Mouse (Mus musculus) lung, embryonic 15.5 days (tissue): ENCODE results near the gene Slc4a4. TPM values are rescaled to one million over a fixed set of nuclear protein-coding genes. Genes with fewer than 3 reads are reported as not detected.
"Not testable (repeated sequence)": the region's sequence is repeated elsewhere in the genome, so short reads cannot be mapped to it uniquely, and the experiment has no call there.

Experiments
- ATAC-seq: fragments of 200-750 bp; cut with Nextera tagmentation; 2 replicates; pipeline ENCODE4 v1.8.0; 2017; ENCODE audit warnings: moderate number of reproducible peaks, borderline replicate concordance; ENCODE audit not compliant: low FRiP score, low TSS enrichment; ENCODE audit errors: extremely low read depth
- H3K27ac ChIP-seq: fragments of 300-500 bp; sonication (generic); 2 replicates; pipeline ENCODE4 v1.5.1; 2015; ENCODE audit warnings: moderate library complexity, mild to moderate bottlenecking, inconsistent platforms
- H3K27me3 ChIP-seq: fragments of 300-500 bp; sonication (generic); 2 replicates; pipeline ENCODE4 v1.6.1; 2015; ENCODE audit warnings: inconsistent platforms
- H3K36me3 ChIP-seq: fragments of 300-500 bp; sonication (generic); 2 replicates; pipeline ENCODE4 v1.6.1; 2015; ENCODE audit warnings: inconsistent platforms
- H3K4me1 ChIP-seq: fragments of 300-500 bp; sonication (generic); 2 replicates; pipeline ENCODE4 v1.6.1; 2015; ENCODE audit warnings: inconsistent platforms
- H3K4me2 ChIP-seq: fragments of 300-500 bp; sonication (generic); 2 replicates; pipeline ENCODE4 v1.6.1; 2015; ENCODE audit warnings: inconsistent platforms, mild to moderate bottlenecking, moderate library complexity
- H3K4me3 ChIP-seq: fragments of 300-500 bp; sonication (generic); 2 replicates; pipeline ENCODE4 v1.5.1; 2015; ENCODE audit warnings: mild to moderate bottlenecking, inconsistent platforms
- H3K9ac ChIP-seq: fragments of 300-500 bp; sonication (generic); 2 replicates; pipeline ENCODE4 v1.6.1; 2015; ENCODE audit warnings: inconsistent platforms
- H3K9me3 ChIP-seq: fragments of 300-500 bp; sonication (generic); 2 replicates; pipeline ENCODE4 v1.6.1; 2016; ENCODE audit warnings: inconsistent platforms
- WGBS: fragments of 180-500 bp; shearing (Covaris S2); methylation state at CpG from one replicate; pipeline ENCODE4 v1.1.7; 2015; 5-methylcytosine and 5-hydroxymethylcytosine counted together
- polyA plus RNA-seq: library from polyadenylated mRNA; unstranded; fragments of >200 nt; fragmentation: Nextera tagmentation; extraction: Ambion mirVana; gene quantifications from 2 replicates; pipeline ENCODE4 v1.2.1, GENCODE M21; 2015

The Slc4a4 gene
- polyA plus RNA-seq, 1 experiment from 2014 or later: 5.4 TPM

DNA sequence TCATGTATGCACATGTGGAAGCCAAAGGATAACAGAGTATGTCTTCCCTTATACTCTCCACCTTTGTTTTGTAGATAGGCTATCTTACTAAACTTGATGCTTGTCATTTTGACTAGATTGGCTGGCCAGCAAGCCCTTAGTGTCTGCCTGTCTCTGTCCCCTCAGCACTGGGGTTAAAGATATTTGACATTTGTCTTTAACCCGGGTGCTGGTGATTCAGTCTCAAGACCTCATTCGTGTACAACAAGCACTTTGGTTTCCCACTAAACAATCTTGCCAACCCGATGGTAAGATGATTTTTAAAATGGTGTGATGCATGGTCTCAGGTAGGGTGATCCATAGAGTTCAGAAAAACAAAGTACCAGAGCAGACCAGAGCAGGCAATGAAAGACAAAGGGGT, 210.7 kb downstream of the Slc4a4 start:
- Histone ChIP-seq H3K9me3 (no peaks in the 10 kb centered on the region), H3K4me1 (no peaks in the 10 kb centered on the region), H3K9ac (no peak overlapping the region), H3K27ac (no peak overlapping the region), H3K4me3 (no peak overlapping the region), H3K36me3 (no peaks in the 10 kb centered on the region), H3K4me2 (no peak overlapping the region), H3K27me3 (no peaks in the 10 kb centered on the region)
- ATAC-seq: no peak
- 83% methylated on average over 3 of the region's 3 CpGs for WGBS

GRCm38 (mm10) chr5:89098121-89098520, 211.5 kb downstream of the Slc4a4 start:
- no peaks in the 10 kb centered on the region for H3K36me3 ChIP-seq
- no peaks in the 10 kb centered on the region for H3K4me1 ChIP-seq
- no peak overlapping the region for H3K9ac ChIP-seq
- WGBS: 68% methylated on average over 4 of the region's 4 CpGs
- H3K4me2 ChIP-seq: no peak overlapping the region
- no peak overlapping the region for H3K4me3 ChIP-seq
- no peaks in the 10 kb centered on the region for H3K9me3 ChIP-seq
- no peak for ATAC-seq
- no peak overlapping the region for H3K27ac ChIP-seq
- no peaks in the 10 kb centered on the region for H3K27me3 ChIP-seq

GRCm38 (mm10) chr5:89099886-89100285, 213.3 kb downstream of the Slc4a4 start:
- H3K9ac ChIP-seq: no peak overlapping the region
- no peaks in the 10 kb centered on the region for H3K4me1 ChIP-seq
- ATAC-seq: no peak
- no peak overlapping the region for H3K27ac ChIP-seq
- WGBS: 81% methylated on average over 3 of the region's 3 CpGs
- H3K36me3 ChIP-seq: no peaks in the 10 kb centered on the region
- no peaks in the 10 kb centered on the region for H3K9me3 ChIP-seq
- no peaks in the 10 kb centered on the region for H3K27me3 ChIP-seq
- H3K4me2 ChIP-seq: no peak overlapping the region
- no peak overlapping the region for H3K4me3 ChIP-seq

- WGBS: 60% methylated on average over 4 of the region's 4 CpGs
Measured at GRCm38 (mm10) chr5:89102560-89102959, 215.9 kb downstream of the Slc4a4 start.

DNA sequence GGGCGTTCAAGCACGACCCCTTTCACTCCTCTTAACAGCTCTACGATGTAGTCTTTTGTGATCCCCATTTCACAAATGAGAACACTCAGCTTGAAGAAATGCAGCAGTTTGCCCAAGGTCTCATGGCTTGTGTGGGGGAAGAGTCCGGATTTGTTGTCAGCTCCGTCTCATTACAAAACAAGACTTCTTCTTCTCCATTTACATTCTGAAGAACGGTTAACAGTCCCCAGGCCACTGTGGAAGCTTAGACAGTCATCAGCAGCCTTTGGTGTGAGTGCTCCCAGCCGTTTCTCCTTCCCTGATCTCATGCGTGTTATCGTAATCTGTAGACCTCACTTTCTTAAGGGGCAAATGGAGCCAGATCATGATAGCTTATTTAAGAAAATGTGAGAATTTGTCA, 218.7 kb downstream of the Slc4a4 start:
- H3K9me3 ChIP-seq: no peaks in the 10 kb centered on the region
- no peaks in the 10 kb centered on the region for H3K4me1 ChIP-seq
- WGBS: 73% methylated on average over 9 of the region's 9 CpGs
- ATAC-seq: no peak
- no peak overlapping the region for H3K4me3 ChIP-seq
- no peak overlapping the region for H3K4me2 ChIP-seq
- no peak overlapping the region for H3K27ac ChIP-seq
- H3K27me3 ChIP-seq: no peaks in the 10 kb centered on the region
- no peaks in the 10 kb centered on the region for H3K36me3 ChIP-seq
- H3K9ac ChIP-seq: no peak overlapping the region

More at GRCm38 (mm10) chr5:89102560-89102959, 215.9 kb downstream of the Slc4a4 start:
- H3K9ac ChIP-seq: no peak overlapping the region
- no peaks in the 10 kb centered on the region for H3K36me3 ChIP-seq
- H3K27ac ChIP-seq: no peak overlapping the region
- no peaks in the 10 kb centered on the region for H3K4me1 ChIP-seq
- H3K9me3 ChIP-seq: no peaks in the 10 kb centered on the region
- H3K4me3 ChIP-seq: no peak overlapping the region
- no peaks in the 10 kb centered on the region for H3K27me3 ChIP-seq
- no peak overlapping the region for H3K4me2 ChIP-seq
- no peak for ATAC-seq

GRCm38 (mm10) chr5:89106217-89106616, 219.6 kb downstream of the Slc4a4 start:
- ATAC-seq: no peak
- H3K36me3 ChIP-seq: no peaks in the 10 kb centered on the region
- no peaks in the 10 kb centered on the region for H3K27me3 ChIP-seq
- H3K4me1 ChIP-seq: no peaks in the 10 kb centered on the region
- no peak overlapping the region for H3K9ac ChIP-seq
- no peaks in the 10 kb centered on the region for H3K9me3 ChIP-seq
- no peak overlapping the region for H3K4me3 ChIP-seq
- H3K4me2 ChIP-seq: no peak overlapping the region
- no peak overlapping the region for H3K27ac ChIP-seq

- Histone ChIP-seq H3K36me3 (no peaks in the 10 kb centered on the region), H3K27ac (no peak overlapping the region), H3K9ac (no peak overlapping the region), H3K27me3 (no peaks in the 10 kb centered on the region), H3K9me3 (no peaks in the 10 kb centered on the region), H3K4me2 (no peak overlapping the region), H3K4me3 (no peak overlapping the region), H3K4me1 (no peaks in the 10 kb centered on the region)
- ATAC-seq: no peak
- 89% methylated on average over 1 of the region's 1 CpGs for WGBS
Measured at GRCm38 (mm10) chr5:89108809-89109208, 222.2 kb downstream of the Slc4a4 start.

GRCm38 (mm10) chr5:89109832-89110231, 223.2 kb downstream of the Slc4a4 start:
- no peaks in the 10 kb centered on the region for H3K36me3 ChIP-seq
- no peak for ATAC-seq
- H3K4me3 ChIP-seq: no peak overlapping the region
- 69% methylated on average over 2 of the region's 2 CpGs for WGBS
- no peaks in the 10 kb centered on the region for H3K27me3 ChIP-seq
- H3K4me1 ChIP-seq: no peaks in the 10 kb centered on the region
- H3K4me2 ChIP-seq: no peak overlapping the region
- no peak overlapping the region for H3K9ac ChIP-seq
- no peak overlapping the region for H3K27ac ChIP-seq
- no peaks in the 10 kb centered on the region for H3K9me3 ChIP-seq

DNA sequence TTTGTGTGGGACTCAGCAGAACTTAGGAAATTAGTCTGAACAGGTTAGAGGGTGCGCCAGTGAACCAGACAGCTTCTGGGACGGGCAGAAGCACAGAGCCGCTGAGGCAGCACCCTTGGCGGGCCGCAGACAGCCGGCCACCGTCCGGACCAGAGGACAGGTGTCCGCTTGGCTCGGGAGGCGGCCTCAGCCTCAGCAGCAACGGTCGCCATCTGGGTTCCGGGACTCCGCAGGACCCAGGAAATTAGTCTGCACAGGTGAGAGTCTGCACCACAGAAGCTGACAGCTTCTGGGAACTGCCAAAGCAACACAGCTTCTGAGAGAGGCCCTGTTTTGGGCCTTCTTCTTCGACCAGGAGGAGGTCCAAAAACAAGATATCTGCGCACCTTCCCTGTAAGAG, 225.4 kb downstream of the Slc4a4 start:
- H3K4me1 ChIP-seq, H3K4me3 ChIP-seq, H3K27ac ChIP-seq, H3K4me2 ChIP-seq, ATAC-seq, H3K9ac ChIP-seq, H3K9me3 ChIP-seq, H3K27me3 ChIP-seq, H3K36me3 ChIP-seq: not testable (repeated sequence)
- WGBS: 95% methylated on average over 15 of the region's 17 CpGs

- H3K4me1 ChIP-seq: 0 out of 2 replicates have a peak, but pooled peaks cover 4% of the 10 kb centered on the region
- no peaks in the 10 kb centered on the region for H3K36me3 ChIP-seq
- H3K4me3 ChIP-seq: no peak overlapping the region
- H3K9me3 ChIP-seq: no peaks in the 10 kb centered on the region
- ATAC-seq: no peak
- H3K27ac ChIP-seq: no peak overlapping the region
- H3K9ac ChIP-seq: no peak overlapping the region
- no peaks in the 10 kb centered on the region for H3K27me3 ChIP-seq
- no peak overlapping the region for H3K4me2 ChIP-seq
- WGBS: 64% methylated on average over 1 of the region's 1 CpGs
Measured at GRCm38 (mm10) chr5:89120881-89121280, 234.3 kb downstream of the Slc4a4 start.

GRCm38 (mm10) chr5:89123270-89123903, 236.8 kb downstream of the Slc4a4 start:
- 55% methylated on average over 9 of the region's 9 CpGs for WGBS

GRCm38 (mm10) chr5:89128210-89128609, 241.6 kb downstream of the Slc4a4 start:
- Histone ChIP-seq H3K4me3 (no peak overlapping the region), H3K9ac (no peak overlapping the region), H3K27ac (no peak overlapping the region), H3K36me3 (no peaks in the 10 kb centered on the region), H3K4me2 (no peak overlapping the region), H3K27me3 (no peaks in the 10 kb centered on the region), H3K9me3 (no peaks in the 10 kb centered on the region), H3K4me1 (0 out of 2 replicates have a peak, but pooled peaks cover 3% of the 10 kb centered on the region)
- ATAC-seq: no peak
- WGBS: 82% methylated on average over 6 of the region's 6 CpGs

More at GRCm38 (mm10) chr5:89123270-89123903, 236.8 kb downstream of the Slc4a4 start:
- ATAC-seq: no peak
- Histone ChIP-seq H3K36me3 (no peaks in the 10 kb centered on the region), H3K4me3 (no peak overlapping the region), H3K4me1 (0 out of 2 replicates have a peak, but pooled peaks cover 4% of the 10 kb centered on the region), H3K27ac (no peak overlapping the region), H3K9me3 (no peaks in the 10 kb centered on the region), H3K9ac (no peak overlapping the region), H3K4me2 (no peak overlapping the region), H3K27me3 (no peaks in the 10 kb centered on the region)

- no peak overlapping the region for H3K9ac ChIP-seq
- no peaks in the 10 kb centered on the region for H3K9me3 ChIP-seq
- 84% methylated on average over 11 of the region's 11 CpGs for WGBS
- no peak overlapping the region for H3K4me2 ChIP-seq
- no peak overlapping the region for H3K27ac ChIP-seq
- H3K27me3 ChIP-seq: no peaks in the 10 kb centered on the region
- H3K36me3 ChIP-seq: no peaks in the 10 kb centered on the region
- no peaks in the 10 kb centered on the region for H3K4me1 ChIP-seq
- ATAC-seq: no peak
- no peak overlapping the region for H3K4me3 ChIP-seq
Measured at GRCm38 (mm10) chr5:89135776-89136175, 249.2 kb downstream of the Slc4a4 start.
